Mouse (Mus musculus): ENCODE measurements at regions not wholly inside any gene's neighbourhood (a gene's known extent, or its start where the extent isn't known, plus 50 kb on each side); places are given as distances from the start of the nearest gene placed in this dataset.

DNA sequence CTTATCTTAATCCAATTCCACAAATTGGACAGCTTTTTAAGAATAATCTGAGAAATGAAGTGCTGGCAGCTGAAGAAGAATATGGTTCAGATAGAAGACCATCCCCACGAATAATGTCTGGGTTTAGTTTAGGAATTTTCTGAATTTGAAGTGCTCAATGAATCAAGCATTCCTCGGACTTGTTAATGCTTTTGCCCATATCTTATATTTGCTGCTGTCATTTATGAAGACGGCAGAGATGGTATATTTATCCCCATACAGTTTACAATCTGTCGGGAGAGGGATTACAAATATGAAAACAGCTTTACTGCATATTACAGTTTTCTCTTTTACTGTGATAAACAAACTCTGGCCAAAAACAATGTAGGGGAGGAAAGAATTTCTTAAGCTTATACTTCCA lies 194.3 kb downstream of the Slc30a10 start:
- no peak overlapping the region for H3K4me3 ChIP-seq (ENCODE audit: low read depth, low read length)
- H3K4me1 ChIP-seq (ENCODE audit: control insufficient read depth, insufficient read depth, low read length), result no peaks in the 10 kb centered on the region
- H3K9ac ChIP-seq (ENCODE audit: low read depth, poor library complexity, severe bottlenecking), result no peak overlapping the region
- TF ChIP-seq EP300 (IDR thresholded peaks at IDR 0.05; ENCODE audit: insufficient read depth, low read depth, low read length) (no peak), CTCF (IDR thresholded peaks at IDR 0.05; ENCODE audit: low read depth, low read length) (no peak), POLR2A (IDR thresholded peaks at IDR 0.05; ENCODE audit: insufficient read depth, low read length) (no peak)
- H3K36me3 ChIP-seq (ENCODE audit: control insufficient read depth, insufficient read depth, low read length, poor library complexity, severe bottlenecking), result no peaks in the 10 kb centered on the region
- H3K9me3 ChIP-seq (replicated peaks; ENCODE audit: control insufficient read depth, insufficient read depth, low read length, poor library complexity, severe bottlenecking), result no peaks in the 10 kb centered on the region
- no peaks in the 10 kb centered on the region for H3K27me3 ChIP-seq (ENCODE audit: control insufficient read depth, insufficient read depth, low read length, poor library complexity, severe bottlenecking)
- H3K27ac ChIP-seq (ENCODE audit: insufficient read depth, low read length), result no peak overlapping the region

DNA sequence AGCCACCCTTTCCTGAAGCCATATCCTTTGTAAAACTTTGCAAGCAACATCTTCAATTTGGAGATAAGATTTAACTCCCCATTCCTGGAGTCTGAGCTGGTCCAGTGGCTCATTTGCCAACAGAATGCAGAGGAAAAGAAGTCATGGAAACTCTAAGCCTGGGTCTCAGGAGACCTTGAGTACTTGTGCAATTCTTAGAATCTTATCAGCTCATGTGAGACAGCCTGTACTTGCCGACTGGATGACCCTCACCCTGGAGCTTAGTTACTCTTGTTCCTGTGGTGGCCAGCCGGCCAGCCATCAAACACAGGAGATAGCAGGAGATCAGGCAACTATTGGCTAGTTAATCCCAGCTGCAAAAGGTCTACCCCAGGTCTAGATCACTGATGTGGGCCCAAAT lies 196.3 kb downstream of the Slc30a10 start:
- H3K9me3 ChIP-seq (replicated peaks; ENCODE audit: control insufficient read depth, insufficient read depth, low read length, poor library complexity, severe bottlenecking), result no peaks in the 10 kb centered on the region
- no peaks in the 10 kb centered on the region for H3K4me1 ChIP-seq (ENCODE audit: control insufficient read depth, insufficient read depth, low read length)
- no peak overlapping the region for H3K9ac ChIP-seq (ENCODE audit: low read depth, poor library complexity, severe bottlenecking)
- no peak overlapping the region for H3K4me3 ChIP-seq (ENCODE audit: low read depth, low read length)
- no peak for TF ChIP-seq EP300 (IDR thresholded peaks at IDR 0.05; ENCODE audit: insufficient read depth, low read depth, low read length)
- TF ChIP-seq CTCF (IDR thresholded peaks at IDR 0.05; ENCODE audit: low read depth, low read length), result no peak
- no peak for TF ChIP-seq POLR2A (IDR thresholded peaks at IDR 0.05; ENCODE audit: insufficient read depth, low read length)
- H3K27me3 ChIP-seq (ENCODE audit: control insufficient read depth, insufficient read depth, low read length, poor library complexity, severe bottlenecking), result no peaks in the 10 kb centered on the region
- no peaks in the 10 kb centered on the region for H3K36me3 ChIP-seq (ENCODE audit: control insufficient read depth, insufficient read depth, low read length, poor library complexity, severe bottlenecking)
- no peak overlapping the region for H3K27ac ChIP-seq (ENCODE audit: insufficient read depth, low read length)

DNA sequence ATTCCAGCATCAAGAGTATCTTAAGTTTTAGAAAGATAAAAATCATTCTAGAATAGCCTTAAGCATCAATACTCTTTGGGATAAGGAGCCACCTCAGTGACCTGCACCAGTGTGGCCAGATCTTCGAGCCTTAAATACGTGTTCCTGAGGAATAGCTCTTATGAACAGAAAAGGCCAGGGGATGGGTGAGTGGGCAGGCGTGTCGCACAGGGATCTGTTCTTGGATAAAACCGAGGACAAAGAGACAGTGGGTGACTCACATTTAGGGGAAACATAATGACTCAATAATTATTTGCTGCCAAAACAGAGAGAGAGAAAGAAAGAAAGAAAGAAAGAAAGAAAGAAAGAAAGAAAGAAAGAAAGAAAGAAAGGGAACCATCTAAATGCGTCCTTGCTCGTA lies 200.4 kb downstream of the Slc30a10 start:
- no peaks in the 10 kb centered on the region for H3K36me3 ChIP-seq (ENCODE audit: control insufficient read depth, insufficient read depth, low read length, poor library complexity, severe bottlenecking)
- TF ChIP-seq POLR2A (IDR thresholded peaks at IDR 0.05; ENCODE audit: insufficient read depth, low read length), result no peak
- TF ChIP-seq CTCF (IDR thresholded peaks at IDR 0.05; ENCODE audit: low read depth, low read length), result no peak
- TF ChIP-seq EP300 (IDR thresholded peaks at IDR 0.05; ENCODE audit: insufficient read depth, low read depth, low read length), result no peak
- H3K4me3 ChIP-seq (ENCODE audit: low read depth, low read length), result no peak overlapping the region
- no peaks in the 10 kb centered on the region for H3K4me1 ChIP-seq (ENCODE audit: control insufficient read depth, insufficient read depth, low read length)
- H3K27me3 ChIP-seq (ENCODE audit: control insufficient read depth, insufficient read depth, low read length, poor library complexity, severe bottlenecking), result no peaks in the 10 kb centered on the region
- no peak overlapping the region for H3K9ac ChIP-seq (ENCODE audit: low read depth, poor library complexity, severe bottlenecking)
- H3K9me3 ChIP-seq (replicated peaks; ENCODE audit: control insufficient read depth, insufficient read depth, low read length, poor library complexity, severe bottlenecking), result no peaks in the 10 kb centered on the region
- no peak overlapping the region for H3K27ac ChIP-seq (ENCODE audit: insufficient read depth, low read length)

DNA sequence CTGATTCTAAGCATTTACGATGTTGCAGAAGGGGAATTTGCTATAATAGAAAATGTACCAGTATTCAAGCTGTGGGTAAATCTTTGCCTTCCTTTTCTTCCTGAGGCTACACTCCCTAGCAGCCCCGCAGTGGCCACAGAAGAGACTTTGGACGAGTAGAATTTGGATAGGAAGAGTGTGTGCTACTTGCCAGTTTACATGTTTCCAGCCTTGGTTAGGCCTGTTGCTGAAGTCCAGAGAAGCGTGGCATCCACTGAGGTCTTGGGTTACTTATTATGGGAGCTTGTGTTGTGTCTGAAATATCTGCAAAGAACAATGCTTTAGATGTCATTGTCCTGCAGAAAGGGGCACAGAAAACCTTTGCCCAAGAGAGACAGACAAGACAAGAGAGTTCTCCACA lies 200.8 kb downstream of the Slc30a10 start:
- no peaks in the 10 kb centered on the region for H3K36me3 ChIP-seq (ENCODE audit: control insufficient read depth, insufficient read depth, low read length, poor library complexity, severe bottlenecking)
- no peak overlapping the region for H3K27ac ChIP-seq (ENCODE audit: insufficient read depth, low read length)
- no peak overlapping the region for H3K4me3 ChIP-seq (ENCODE audit: low read depth, low read length)
- H3K9ac ChIP-seq (ENCODE audit: low read depth, poor library complexity, severe bottlenecking), result no peak overlapping the region
- no peaks in the 10 kb centered on the region for H3K27me3 ChIP-seq (ENCODE audit: control insufficient read depth, insufficient read depth, low read length, poor library complexity, severe bottlenecking)
- no peaks in the 10 kb centered on the region for H3K9me3 ChIP-seq (replicated peaks; ENCODE audit: control insufficient read depth, insufficient read depth, low read length, poor library complexity, severe bottlenecking)
- TF ChIP-seq POLR2A (IDR thresholded peaks at IDR 0.05; ENCODE audit: insufficient read depth, low read length) (no peak), EP300 (IDR thresholded peaks at IDR 0.05; ENCODE audit: insufficient read depth, low read depth, low read length) (no peak), CTCF (IDR thresholded peaks at IDR 0.05; ENCODE audit: low read depth, low read length) (no peak)
- H3K4me1 ChIP-seq (ENCODE audit: control insufficient read depth, insufficient read depth, low read length), result no peaks in the 10 kb centered on the region

DNA sequence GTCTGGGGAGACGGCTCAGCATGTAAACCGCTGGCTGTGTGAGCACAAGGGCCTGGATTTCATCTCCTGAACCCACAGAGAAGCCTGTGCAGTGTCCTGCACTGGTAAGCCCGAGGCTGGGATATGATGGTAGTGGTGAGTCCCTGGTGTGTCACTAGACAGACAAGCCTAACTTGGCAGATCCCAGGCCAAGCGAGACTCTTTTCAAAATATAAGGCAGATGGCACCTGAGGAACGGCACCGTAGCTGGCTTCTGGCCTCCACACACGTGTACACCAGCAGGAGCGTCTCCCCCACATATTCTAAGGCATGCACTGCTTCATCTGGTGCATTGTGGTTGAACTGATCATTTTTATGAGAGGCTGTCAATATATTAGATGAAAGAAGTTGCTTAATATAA lies 202.6 kb downstream of the Slc30a10 start:
- no peak overlapping the region for H3K9ac ChIP-seq (ENCODE audit: low read depth, poor library complexity, severe bottlenecking)
- no peaks in the 10 kb centered on the region for H3K4me1 ChIP-seq (ENCODE audit: control insufficient read depth, insufficient read depth, low read length)
- no peak for TF ChIP-seq POLR2A (IDR thresholded peaks at IDR 0.05; ENCODE audit: insufficient read depth, low read length)
- TF ChIP-seq EP300 (IDR thresholded peaks at IDR 0.05; ENCODE audit: insufficient read depth, low read depth, low read length), result no peak
- no peak for TF ChIP-seq CTCF (IDR thresholded peaks at IDR 0.05; ENCODE audit: low read depth, low read length)
- H3K27me3 ChIP-seq (ENCODE audit: control insufficient read depth, insufficient read depth, low read length, poor library complexity, severe bottlenecking), result no peaks in the 10 kb centered on the region
- H3K36me3 ChIP-seq (ENCODE audit: control insufficient read depth, insufficient read depth, low read length, poor library complexity, severe bottlenecking), result no peaks in the 10 kb centered on the region
- H3K4me3 ChIP-seq (ENCODE audit: low read depth, low read length), result no peak overlapping the region
- H3K9me3 ChIP-seq (replicated peaks; ENCODE audit: control insufficient read depth, insufficient read depth, low read length, poor library complexity, severe bottlenecking), result no peaks in the 10 kb centered on the region
- no peak overlapping the region for H3K27ac ChIP-seq (ENCODE audit: insufficient read depth, low read length)

DNA sequence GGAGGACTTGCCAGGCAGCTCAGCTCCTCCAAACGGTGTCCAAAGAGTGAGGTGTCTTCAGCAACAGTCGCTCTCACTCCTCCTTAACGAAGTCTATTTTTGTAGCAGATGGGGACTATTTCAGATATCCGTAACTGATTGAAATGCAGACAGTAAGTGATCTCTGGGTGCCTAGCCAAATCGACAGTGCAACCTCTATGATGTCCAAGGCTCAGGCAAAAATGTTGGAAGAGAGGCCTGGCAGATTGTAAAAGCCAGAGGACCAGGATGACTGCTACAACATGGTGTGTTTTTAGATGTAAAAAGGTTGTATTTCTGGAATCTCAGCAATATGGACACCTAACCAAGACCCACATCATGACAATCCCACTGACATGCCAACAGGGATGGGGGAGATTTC lies 204.8 kb downstream of the Slc30a10 start:
- peaks cover 2% of the 10 kb centered on the region for H3K4me1 ChIP-seq (ENCODE audit: control insufficient read depth, insufficient read depth, low read length)
- H3K36me3 ChIP-seq (ENCODE audit: control insufficient read depth, insufficient read depth, low read length, poor library complexity, severe bottlenecking), result no peaks in the 10 kb centered on the region
- H3K27me3 ChIP-seq (ENCODE audit: control insufficient read depth, insufficient read depth, low read length, poor library complexity, severe bottlenecking), result no peaks in the 10 kb centered on the region
- H3K4me3 ChIP-seq (ENCODE audit: low read depth, low read length), result no peak overlapping the region
- no peak overlapping the region for H3K27ac ChIP-seq (ENCODE audit: insufficient read depth, low read length)
- H3K9me3 ChIP-seq (replicated peaks; ENCODE audit: control insufficient read depth, insufficient read depth, low read length, poor library complexity, severe bottlenecking), result no peaks in the 10 kb centered on the region
- no peak overlapping the region for H3K9ac ChIP-seq (ENCODE audit: low read depth, poor library complexity, severe bottlenecking)
- TF ChIP-seq CTCF (IDR thresholded peaks at IDR 0.05; ENCODE audit: low read depth, low read length), result no peak
- TF ChIP-seq EP300 (IDR thresholded peaks at IDR 0.05; ENCODE audit: insufficient read depth, low read depth, low read length), result no peak
- no peak for TF ChIP-seq POLR2A (IDR thresholded peaks at IDR 0.05; ENCODE audit: insufficient read depth, low read length)

All from ES-Bruce4 (cell line).